Mouse (Mus musculus): ENCODE measurements around the gene Oxnad1.

The Oxnad1 gene

GRCm38 (mm10) chr14:32141723-32142122 is 56.5 kb downstream of the Oxnad1 start, which contains the start of gene Msmb:
Gene Msmb, plus strand, starts transcription at chr14:32142023.
- no peak for DNase-seq (ENCODE audit: low read depth, low spot score)

- no peak for DNase-seq (ENCODE audit: low read depth, low spot score)
Measured at GRCm38 (mm10) chr14:32144734-32145133, 59.6 kb downstream of the Oxnad1 start.

GRCm38 (mm10) chr14:32145401-32145800 is 60.2 kb downstream of the Oxnad1 start:
- no peak for DNase-seq (ENCODE audit: low read depth, low spot score)

DNA sequence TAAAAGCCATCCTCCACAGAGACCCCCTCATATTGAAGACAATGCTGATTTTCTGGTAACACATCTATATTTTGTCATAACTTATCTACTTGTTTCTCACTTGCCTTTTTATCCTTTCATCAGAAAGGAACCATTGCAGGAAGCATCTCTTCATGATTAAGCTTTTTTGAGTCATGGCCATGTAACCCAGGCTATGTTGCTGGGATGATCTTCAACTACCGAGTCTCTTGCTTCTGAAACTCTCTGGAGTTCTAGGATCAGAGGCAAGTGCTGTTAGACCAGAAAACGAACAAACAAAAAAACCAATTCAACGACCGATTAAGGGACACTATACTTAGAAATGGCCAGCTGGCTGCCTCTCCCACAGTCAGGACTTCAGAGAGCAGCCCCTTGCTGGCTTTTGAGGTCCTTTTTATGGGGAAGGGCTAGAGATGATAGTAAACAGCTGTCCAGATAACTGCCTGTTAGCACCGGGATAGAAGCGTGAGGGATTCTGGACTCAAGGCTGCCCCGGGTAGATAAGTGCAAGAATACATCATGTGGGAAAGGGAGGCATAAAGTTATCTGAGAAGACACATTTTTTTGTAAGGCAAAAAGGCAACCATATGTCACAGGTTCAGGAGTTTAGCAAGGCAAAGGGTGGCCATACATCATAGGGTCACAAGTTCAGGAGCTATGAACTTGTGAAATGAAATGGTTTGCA is 60.8 kb downstream of the Oxnad1 start:
- no peak for DNase-seq (ENCODE audit: low read depth, low spot score)

DNA sequence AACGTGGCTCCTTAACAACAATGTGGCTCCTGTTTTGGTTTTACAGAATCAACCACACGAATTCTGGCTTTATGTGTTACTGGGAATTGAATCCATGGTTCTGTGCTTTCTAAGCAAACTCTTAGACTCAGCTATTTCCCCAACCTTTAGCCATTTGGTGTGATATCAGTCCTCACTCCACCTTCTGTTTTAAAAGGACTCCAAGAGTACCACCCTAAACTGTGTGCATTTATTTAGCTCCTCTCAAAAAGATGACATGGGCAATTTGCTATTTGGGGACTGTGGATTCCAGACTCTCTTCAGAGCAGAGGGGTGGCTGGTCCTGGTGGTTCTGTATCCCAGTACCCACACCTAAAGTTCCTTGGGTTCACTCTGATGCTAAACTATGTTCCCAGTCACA is 61.4 kb downstream of the Oxnad1 start:
- no peak for DNase-seq (ENCODE audit: low read depth, low spot score)

- no peak for DNase-seq (ENCODE audit: low read depth, low spot score)
Measured at GRCm38 (mm10) chr14:32150872-32151271, 65.7 kb downstream of the Oxnad1 start.

DNA sequence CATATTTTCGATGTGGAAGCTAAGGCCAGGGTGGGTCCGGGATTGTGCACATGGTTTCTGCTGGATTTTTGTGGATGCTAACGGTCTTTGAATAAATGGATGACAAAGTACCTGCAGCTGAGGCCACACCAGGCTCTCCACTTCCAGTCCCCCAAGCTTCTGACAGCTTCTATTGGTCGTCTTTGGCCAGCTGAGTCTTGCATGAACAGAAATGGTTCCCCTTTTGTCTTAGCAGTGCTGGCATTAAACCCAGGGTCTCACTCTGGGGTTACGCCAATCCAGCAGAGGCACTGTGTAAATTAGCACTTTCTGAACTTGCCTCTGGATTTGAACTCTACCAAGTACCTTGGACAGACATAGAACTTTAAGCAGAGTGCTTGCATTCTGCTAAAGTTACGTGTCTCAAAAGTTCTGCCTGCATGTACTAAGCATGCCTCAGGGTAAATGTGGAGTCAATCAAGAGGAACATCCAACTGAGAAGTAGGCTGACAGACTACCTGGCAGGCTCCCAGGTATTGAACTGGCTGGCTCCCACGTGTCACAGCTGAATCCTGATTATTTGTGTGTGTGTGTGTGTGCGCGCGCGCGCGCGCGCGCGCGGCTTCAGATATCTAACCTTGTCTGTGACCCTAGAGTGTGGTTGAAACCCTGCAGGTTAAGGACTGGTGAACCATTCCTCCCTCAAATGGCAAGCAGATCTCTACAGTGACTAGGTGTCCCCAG is 67.2 kb downstream of the Oxnad1 start:
- DNase-seq (ENCODE audit: low read depth, low spot score), result no peak

All from retina, adult 2 months (tissue).